Mouse (Mus musculus): ENCODE data around the gene Cntnap2. TPM values are rescaled to one million over a fixed set of nuclear protein-coding genes. Genes with fewer than 3 reads are reported as not detected.
"Not testable (repeated sequence)": the region's sequence is repeated elsewhere in the genome, so short reads cannot be mapped to it uniquely, and the experiment has no call there.

The Cntnap2 gene
- polyA plus RNA-seq, 1 experiment = not detected

DNA sequence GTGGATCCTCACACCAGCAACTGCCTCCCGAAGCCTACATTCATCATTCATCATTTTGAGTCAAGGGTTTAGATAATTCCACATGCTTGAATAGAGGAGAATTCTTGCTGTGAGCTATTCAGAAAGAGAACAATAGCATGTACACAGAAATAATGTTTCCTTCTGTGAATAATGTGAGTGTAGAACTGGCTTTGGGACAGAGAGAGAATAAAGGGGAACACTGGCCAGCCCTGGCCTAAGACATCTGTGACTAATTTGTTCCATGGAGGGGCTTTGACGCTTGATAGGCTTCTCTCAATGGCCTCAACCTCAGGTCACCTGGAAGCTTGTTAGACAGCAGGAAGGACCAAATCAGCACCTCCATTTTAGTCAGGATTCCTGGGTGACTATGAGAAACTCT lies 2215.9 kb downstream of the Cntnap2 start:
- Histone ChIP-seq H3K4me3 (ENCODE audit: insufficient read depth, low read length) (no peak overlapping the region), H3K27ac (ENCODE audit: insufficient read depth, low read depth, low read length) (no peak overlapping the region), H3K4me1 (ENCODE audit: control insufficient read depth, insufficient read depth, low read length) (no peaks in the 10 kb centered on the region)
- TF ChIP-seq CTCF (IDR thresholded peaks at IDR 0.05; ENCODE audit: low read depth, low read length) (no peak), POLR2A (IDR thresholded peaks at IDR 0.05; ENCODE audit: borderline replicate concordance, low read depth, low read length) (no peak)

DNA sequence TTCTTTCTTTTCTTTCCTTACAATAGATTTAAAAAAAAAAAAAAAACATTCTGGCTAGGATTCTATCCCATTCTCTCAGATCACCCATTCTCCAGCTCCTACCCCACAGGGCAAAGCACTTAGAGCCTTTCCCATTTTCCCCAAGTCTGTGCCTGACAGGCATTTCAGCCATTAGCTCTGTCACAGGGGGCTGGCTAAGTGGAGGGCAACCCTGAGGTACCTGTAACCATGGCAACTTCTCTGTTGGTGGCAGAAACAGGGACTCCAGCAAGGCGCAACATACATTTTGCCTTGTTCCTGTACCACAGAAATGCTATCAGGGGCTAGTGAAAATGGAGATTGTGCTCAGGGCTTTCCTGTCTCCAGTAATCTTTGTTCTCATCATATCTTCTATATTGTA lies 2220.0 kb downstream of the Cntnap2 start:
- H3K27ac ChIP-seq (ENCODE audit: insufficient read depth, low read depth, low read length) = no peak overlapping the region
- H3K4me3 ChIP-seq (ENCODE audit: insufficient read depth, low read length) = no peak overlapping the region
- TF ChIP-seq CTCF (IDR thresholded peaks at IDR 0.05; ENCODE audit: low read depth, low read length) (no peak), POLR2A (IDR thresholded peaks at IDR 0.05; ENCODE audit: borderline replicate concordance, low read depth, low read length) (no peak)
- H3K4me1 ChIP-seq (ENCODE audit: control insufficient read depth, insufficient read depth, low read length) = no peaks in the 10 kb centered on the region

DNA sequence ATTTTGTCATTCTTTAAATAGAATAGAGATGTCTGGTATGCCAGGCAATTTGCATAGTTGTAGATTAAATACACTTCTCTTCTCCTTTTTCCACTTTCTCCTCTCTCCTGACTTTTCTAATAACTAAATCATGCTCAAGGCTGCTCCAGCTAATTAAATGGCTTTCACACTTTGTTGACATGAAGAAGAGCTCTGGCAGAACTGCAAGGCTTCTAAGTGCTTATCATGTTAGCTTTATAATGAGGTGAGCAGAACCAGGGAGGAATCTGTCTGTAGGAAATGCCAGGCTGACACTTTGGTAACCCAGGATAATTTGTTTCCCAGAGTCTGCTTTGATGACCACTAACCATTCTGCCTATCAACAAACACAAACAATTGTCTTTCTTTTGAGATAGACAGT lies 2222.4 kb downstream of the Cntnap2 start:
- no peak overlapping the region for H3K4me3 ChIP-seq (ENCODE audit: insufficient read depth, low read length)
- TF ChIP-seq POLR2A (IDR thresholded peaks at IDR 0.05; ENCODE audit: borderline replicate concordance, low read depth, low read length) (no peak), CTCF (IDR thresholded peaks at IDR 0.05; ENCODE audit: low read depth, low read length) (no peak)
- no peak overlapping the region for H3K27ac ChIP-seq (ENCODE audit: insufficient read depth, low read depth, low read length)
- H3K4me1 ChIP-seq (ENCODE audit: control insufficient read depth, insufficient read depth, low read length) = no peaks in the 10 kb centered on the region

DNA sequence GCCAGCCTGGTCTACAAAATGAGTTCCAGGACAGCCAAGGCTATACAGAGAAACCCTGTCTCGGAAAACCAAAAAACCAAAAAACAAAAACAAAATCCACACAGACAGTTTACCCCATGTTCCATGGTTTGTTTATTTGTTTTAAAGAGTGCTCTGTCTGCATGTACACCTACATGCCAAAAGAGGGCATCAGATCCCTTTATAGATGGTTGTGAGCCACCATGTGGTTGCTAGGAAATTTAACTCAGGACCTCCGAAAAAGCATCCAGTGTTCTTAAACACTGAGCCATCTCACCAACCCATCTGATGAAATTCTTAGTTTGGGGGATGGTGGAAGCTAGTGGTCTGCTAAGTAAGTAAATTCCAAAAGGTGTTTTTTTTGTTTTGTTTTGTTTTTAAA lies 2225.6 kb downstream of the Cntnap2 start:
- TF ChIP-seq POLR2A (IDR thresholded peaks at IDR 0.05; ENCODE audit: borderline replicate concordance, low read depth, low read length) = no peak
- no peak for TF ChIP-seq CTCF (IDR thresholded peaks at IDR 0.05; ENCODE audit: low read depth, low read length)
- H3K4me3 ChIP-seq (ENCODE audit: insufficient read depth, low read length) = no peak overlapping the region
- H3K27ac ChIP-seq (ENCODE audit: insufficient read depth, low read depth, low read length) = no peak overlapping the region
- H3K4me1 ChIP-seq (ENCODE audit: control insufficient read depth, insufficient read depth, low read length) = no peaks in the 10 kb centered on the region

DNA sequence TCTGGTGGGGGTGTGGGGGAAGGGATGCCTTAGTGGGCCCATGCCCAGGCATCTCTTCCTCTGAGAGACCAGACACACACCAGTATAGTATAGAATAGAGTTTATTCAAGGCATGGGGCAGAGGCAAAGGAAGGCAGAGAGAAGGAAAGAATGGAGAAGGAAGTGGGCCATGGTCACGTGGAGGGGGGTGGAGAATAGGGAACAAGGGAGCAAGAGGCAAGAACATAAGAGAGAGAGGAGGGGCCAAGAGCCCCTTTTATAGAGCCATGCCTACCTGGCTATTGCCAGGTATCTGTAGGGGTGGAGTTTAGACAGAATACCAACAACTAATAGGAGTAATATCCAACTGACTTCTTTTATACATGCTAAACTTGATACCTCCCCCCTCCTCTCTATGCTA lies 2226.6 kb downstream of the Cntnap2 start:
- TF ChIP-seq POLR2A (IDR thresholded peaks at IDR 0.05; ENCODE audit: borderline replicate concordance, low read depth, low read length) (no peak), CTCF (IDR thresholded peaks at IDR 0.05; ENCODE audit: low read depth, low read length) (no peak)
- no peak overlapping the region for H3K27ac ChIP-seq (ENCODE audit: insufficient read depth, low read depth, low read length)
- H3K4me1 ChIP-seq (ENCODE audit: control insufficient read depth, insufficient read depth, low read length) = no peaks in the 10 kb centered on the region
- H3K4me3 ChIP-seq (ENCODE audit: insufficient read depth, low read length) = no peak overlapping the region

DNA sequence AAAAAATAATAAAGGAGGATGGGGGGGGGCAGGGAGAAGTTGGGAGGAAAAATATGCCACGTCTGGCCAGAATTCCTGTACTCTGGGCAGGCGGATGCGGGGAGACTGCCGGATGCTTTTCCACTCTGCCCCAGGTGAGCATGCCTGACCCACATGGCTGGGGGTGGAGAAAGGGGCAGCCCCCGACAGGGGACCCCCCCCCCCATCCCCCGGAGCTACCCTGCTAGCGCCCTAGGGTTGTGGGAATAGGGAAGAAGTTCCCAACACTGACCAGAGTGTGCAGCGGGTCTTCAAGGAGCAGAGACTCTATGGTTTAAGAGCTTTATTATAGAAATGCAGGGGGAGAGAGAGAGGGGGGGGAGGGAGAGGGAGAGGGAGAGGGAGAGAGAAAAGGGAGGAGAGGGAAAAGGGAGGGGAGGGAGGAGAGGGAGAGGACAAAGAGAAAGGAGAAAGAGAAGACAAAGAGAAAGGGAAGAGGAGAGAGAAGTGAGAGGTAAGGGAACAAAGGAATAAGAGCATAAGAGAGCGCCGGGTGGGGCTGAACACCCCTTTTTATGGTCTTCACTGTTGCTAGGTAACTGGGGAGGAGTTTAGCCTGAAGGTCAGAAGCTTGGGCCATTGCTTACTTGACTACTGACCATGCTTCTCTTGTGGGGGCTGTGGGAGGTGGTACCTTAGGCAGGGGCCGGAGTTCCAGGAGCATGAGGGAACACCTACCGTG lies 2227.2 kb downstream of the Cntnap2 start:
- not testable (repeated sequence) for H3K4me3 ChIP-seq (ENCODE audit: insufficient read depth, low read length); H3K27ac ChIP-seq (ENCODE audit: insufficient read depth, low read depth, low read length); H3K4me1 ChIP-seq (ENCODE audit: control insufficient read depth, insufficient read depth, low read length)

DNA sequence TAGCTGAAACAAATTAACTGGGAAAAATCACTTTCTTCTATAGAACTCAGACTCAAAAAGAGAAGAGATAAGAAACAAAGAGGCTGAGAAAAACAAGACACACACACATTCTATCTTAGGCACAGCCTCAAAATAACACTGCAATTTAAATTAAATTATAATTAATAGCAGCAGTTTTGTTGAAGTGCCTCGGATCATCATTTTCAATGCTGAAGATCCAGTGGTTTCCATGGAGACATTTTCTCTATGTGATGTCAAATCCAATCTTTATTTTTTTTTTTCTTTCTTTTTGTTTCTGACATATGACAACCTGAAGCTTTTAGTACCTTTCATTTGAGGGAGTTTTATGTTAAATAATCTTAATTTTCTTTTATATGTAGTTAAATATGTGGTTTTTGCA lies 2228.6 kb downstream of the Cntnap2 start:
- Histone ChIP-seq H3K4me1 (ENCODE audit: control insufficient read depth, insufficient read depth, low read length) (no peaks in the 10 kb centered on the region), H3K4me3 (ENCODE audit: insufficient read depth, low read length) (no peak overlapping the region), H3K27ac (ENCODE audit: insufficient read depth, low read depth, low read length) (no peak overlapping the region)
- TF ChIP-seq POLR2A (IDR thresholded peaks at IDR 0.05; ENCODE audit: borderline replicate concordance, low read depth, low read length) (no peak), CTCF (IDR thresholded peaks at IDR 0.05; ENCODE audit: low read depth, low read length) (no peak)

DNA sequence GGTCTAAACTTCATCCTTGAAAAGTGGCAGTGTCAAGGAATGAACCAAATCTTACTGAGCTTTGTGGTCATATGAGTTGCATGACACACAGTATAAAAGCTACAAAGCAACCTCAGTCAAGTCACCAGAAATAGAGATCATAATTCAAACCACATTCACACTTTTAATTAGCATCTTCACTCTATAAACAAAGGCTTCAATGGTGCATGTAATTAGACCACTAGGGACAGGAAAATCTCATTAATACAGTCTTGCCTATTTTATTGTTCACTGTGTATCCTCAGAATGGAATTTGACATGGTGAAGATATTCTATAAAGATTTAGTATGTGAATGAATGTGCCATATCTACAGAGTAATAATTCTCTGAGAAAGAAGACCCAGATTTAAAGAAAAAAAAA lies 2232.8 kb downstream of the Cntnap2 start:
- Histone ChIP-seq H3K27ac (ENCODE audit: insufficient read depth, low read depth, low read length) (no peak overlapping the region), H3K4me1 (ENCODE audit: control insufficient read depth, insufficient read depth, low read length) (no peaks in the 10 kb centered on the region), H3K4me3 (ENCODE audit: insufficient read depth, low read length) (no peak overlapping the region)
- TF ChIP-seq POLR2A (IDR thresholded peaks at IDR 0.05; ENCODE audit: borderline replicate concordance, low read depth, low read length) (no peak), CTCF (IDR thresholded peaks at IDR 0.05; ENCODE audit: low read depth, low read length) (no peak)

DNA sequence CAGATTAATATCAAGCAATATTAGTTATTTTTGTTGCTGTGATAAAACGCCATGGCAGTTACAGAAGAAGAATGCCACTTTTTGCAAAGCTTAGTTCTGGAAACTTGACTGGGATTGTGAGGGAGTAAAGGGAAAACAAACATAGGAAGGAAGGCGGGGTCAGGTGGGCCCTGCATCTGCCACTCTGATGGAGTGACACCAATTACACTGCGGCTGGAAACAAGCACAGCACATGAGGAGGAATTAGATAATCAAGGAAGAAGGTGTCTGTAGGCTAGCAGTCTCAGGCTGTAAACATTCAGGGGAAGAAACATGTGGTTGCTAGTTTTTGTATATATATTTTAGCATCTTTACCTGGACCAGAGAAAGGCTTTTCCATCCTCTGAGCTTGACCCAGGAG lies 2233.3 kb downstream of the Cntnap2 start:
- H3K4me3 ChIP-seq (ENCODE audit: insufficient read depth, low read length) = no peak overlapping the region
- no peaks in the 10 kb centered on the region for H3K4me1 ChIP-seq (ENCODE audit: control insufficient read depth, insufficient read depth, low read length)
- H3K27ac ChIP-seq (ENCODE audit: insufficient read depth, low read depth, low read length) = no peak overlapping the region
- TF ChIP-seq CTCF (IDR thresholded peaks at IDR 0.05; ENCODE audit: low read depth, low read length) (no peak), POLR2A (IDR thresholded peaks at IDR 0.05; ENCODE audit: borderline replicate concordance, low read depth, low read length) (no peak)

DNA sequence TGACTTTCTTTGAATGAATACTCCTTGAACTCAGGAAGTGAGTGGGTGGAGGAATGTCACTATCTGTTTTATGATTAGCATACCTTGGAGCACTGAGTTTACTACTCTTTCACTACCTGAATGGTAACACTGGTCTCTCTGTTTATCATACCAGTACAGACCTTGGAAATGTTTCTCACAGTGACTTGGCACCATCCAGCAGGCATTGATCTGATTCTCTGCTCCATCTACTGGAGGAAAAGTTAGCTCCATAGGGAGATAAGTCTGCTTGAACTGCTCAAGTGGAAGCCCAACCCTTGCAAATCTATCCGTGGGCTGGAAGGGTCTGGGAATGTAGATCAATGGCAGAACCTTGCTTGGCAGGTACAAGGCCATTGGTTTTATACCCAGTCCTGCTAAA lies 2235.3 kb downstream of the Cntnap2 start:
- TF ChIP-seq CTCF (IDR thresholded peaks at IDR 0.05; ENCODE audit: low read depth, low read length) = no peak
- Histone ChIP-seq H3K27ac (ENCODE audit: insufficient read depth, low read depth, low read length) (no peak overlapping the region), H3K4me3 (ENCODE audit: insufficient read depth, low read length) (no peak overlapping the region)

More for the DNA sequence above, 2235.3 kb downstream of the Cntnap2 start:
- H3K4me1 ChIP-seq (ENCODE audit: control insufficient read depth, insufficient read depth, low read length) = no peaks in the 10 kb centered on the region
